ENCODE assay signal across 8 mouse cellular contexts in the genomic region with DNA sequence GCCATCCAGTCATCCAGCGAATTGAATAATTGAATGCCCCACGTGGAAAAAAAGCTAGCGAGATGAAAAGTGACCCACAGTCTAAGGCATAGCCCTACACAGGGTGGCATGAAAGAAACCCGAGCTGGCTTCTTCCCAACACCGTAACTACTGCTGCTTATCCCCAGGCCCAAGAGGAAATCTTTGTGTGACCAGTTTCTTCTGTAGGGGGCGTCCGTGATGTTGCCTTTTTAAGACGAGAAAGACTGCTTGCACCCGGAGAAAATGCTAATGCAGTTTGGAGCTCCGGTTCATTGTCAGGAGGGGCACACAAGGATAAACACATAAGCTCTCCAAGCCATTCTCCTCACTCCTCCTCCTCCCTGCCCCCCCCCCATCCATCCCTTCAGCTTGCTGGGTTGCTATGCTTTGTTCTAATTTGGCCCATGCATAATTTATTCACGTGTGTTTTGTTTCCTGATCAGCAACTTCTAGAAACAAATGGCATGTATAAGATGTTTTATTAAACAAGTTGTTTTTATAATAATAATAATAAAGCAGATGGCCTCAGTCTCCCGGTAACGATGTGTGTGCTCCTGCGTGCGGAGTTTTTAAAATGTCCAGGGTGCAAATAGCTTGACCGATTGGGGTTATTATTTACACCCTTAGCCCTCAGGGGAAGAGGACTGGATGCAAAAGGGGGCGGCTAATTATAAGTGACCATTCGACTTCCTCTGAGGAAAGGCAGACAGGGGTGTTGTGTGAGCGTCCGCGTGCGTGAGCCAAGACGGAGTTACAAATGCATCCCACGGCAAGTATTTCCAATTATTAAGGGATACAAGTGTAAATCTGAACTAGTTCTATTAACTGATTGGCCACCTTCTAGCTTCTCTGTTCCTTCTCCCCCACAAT. TPM values are rescaled to one million over a fixed set of nuclear protein-coding genes. Genes with fewer than 3 reads are reported as not detected.
A peak's percentile ranks its signal among the peaks of the same experiment; 100 is the strongest.
DNase-seq lines count a peak whose midpoint lies in the region; ATAC-seq and TF ChIP-seq lines count a peak whose summit lies in the region.

No protein-coding gene starts in this region.

- TF ChIP-seq CTCF in kidney, adult 2 months (conservative IDR thresholded peaks at IDR 0.05; ENCODE audit: insufficient read depth, insufficient read length, low read depth, low read length), result no peak
- no peak for TF ChIP-seq CTCF in G1E (IDR thresholded peaks at IDR 0.05; ENCODE audit: low read depth, low read length)

- ATAC-seq in G1E (ENCODE audit: extremely low read depth, insufficient number of reproducible peaks, low FRiP score, poor library complexity, severe bottlenecking), result no peak
- no peak for ATAC-seq in hindbrain, embryonic 15.5 days (ENCODE audit: low FRiP score, low read depth)

- no peaks in the 10 kb centered on the region for H3K4me1 ChIP-seq in kidney, adult 2 months (ENCODE audit: control insufficient read depth, insufficient read depth, low read length)
- peaks cover 72% of the 10 kb centered on the region for H3K4me1 ChIP-seq in G1E (ENCODE audit: insufficient read depth, low read depth, low read length)
- H3K4me1 ChIP-seq in hindbrain, embryonic 15.5 days (replicated peaks), result peaks cover 33% of the 10 kb centered on the region

- H3K27ac ChIP-seq in kidney, adult 2 months (ENCODE audit: insufficient read depth, low read depth, low read length), result no peak overlapping the region
- H3K27ac ChIP-seq in hindbrain, embryonic 15.5 days (replicated peaks), result peak overlapping the region; percentile 87

- H3K4me2 ChIP-seq in hindbrain, embryonic 15.5 days, result peak overlapping the region; percentile 98

- no peak for DNase-seq in kidney, adult 2 months
- DNase-seq in kidney, postnatal 4 days, result no peak
- DNase-seq in G1E (ENCODE audit: low spot score), result no peak
- peak; percentile 68 for DNase-seq in embryo, embryonic 11 days
- DNase-seq in neural tube, embryonic 10.5 days (ENCODE audit: extremely low spot score, low spot score), result peak; percentile 40
- DNase-seq in ovary, postnatal 10 days (ENCODE audit: low spot score), result no peak
- no peak for DNase-seq in spleen, postnatal 36 days (ENCODE audit: low spot score in 2 of 2)

- H3K9ac ChIP-seq in hindbrain, embryonic 15.5 days, result peak overlapping the region; percentile 73

- H3K4me3 ChIP-seq in kidney, adult 2 months (ENCODE audit: insufficient read depth, low read depth, low read length), result peak overlapping the region; percentile 64; the same call in 1 of the 2 replicates
- peak overlapping the region; percentile 84; the same call in 1 of the 2 replicates for H3K4me3 ChIP-seq in G1E (ENCODE audit: low read depth, low read length)
- peak overlapping the region; percentile 87 for H3K4me3 ChIP-seq in hindbrain, embryonic 15.5 days

- WGBS in kidney, adult 2 months, result 23% methylated on average over 24 of the region's 24 CpGs
- WGBS in hindbrain, embryonic 15.5 days, result under 1% methylated on average over 24 of the region's 24 CpGs

- H3K27me3 ChIP-seq in kidney, adult 2 months (replicated peaks; ENCODE audit: control insufficient read depth, insufficient read depth, low read length), result no peaks in the 10 kb centered on the region
- peaks cover 23% of the 10 kb centered on the region for H3K27me3 ChIP-seq in G1E (ENCODE audit: insufficient read depth, low read length)
- H3K27me3 ChIP-seq in hindbrain, embryonic 15.5 days, result no peaks in the 10 kb centered on the region

- no peaks in the 10 kb centered on the region for H3K36me3 ChIP-seq in kidney, adult 2 months (ENCODE audit: control insufficient read depth, insufficient read depth, low read length)
- no peaks in the 10 kb centered on the region for H3K36me3 ChIP-seq in G1E (replicated peaks)
- H3K36me3 ChIP-seq in hindbrain, embryonic 15.5 days, result no peaks in the 10 kb centered on the region

- no peak for TF ChIP-seq POLR2A in kidney, adult 2 months (IDR thresholded peaks at IDR 0.05; ENCODE audit: low read depth, low read length)

- H3K9me3 ChIP-seq in G1E (replicated peaks), result no peaks in the 10 kb centered on the region
- no peaks in the 10 kb centered on the region for H3K9me3 ChIP-seq in hindbrain, embryonic 15.5 days

RNA-seq across cellular contexts. Expression of a gene that starts 2.4 kb away (rescaled TPM):
- 4.0 TPM in 2 replicates for polyA plus RNA-seq in kidney, adult 2 months (2012; rRNA removed)
- 11.7 and 19.7 TPM in 2 replicates for total RNA-seq in G1E (2014; fragmentation: Nextera tagmentation)
- total RNA-seq in G1E (2017), result 8.1 and 8.8 TPM in 2 replicates
- polyA plus RNA-seq in G1E (2012), result 12.8 and 13.8 TPM in 2 replicates
- 22.7 and 23.9 TPM in 2 replicates for polyA plus RNA-seq in hindbrain, embryonic 15.5 days (2015; fragmentation: Nextera tagmentation; extraction: Ambion mirVana)

RNA-seq across cellular contexts. Expression of a gene that starts 35.2 kb away (rescaled TPM):
- polyA plus RNA-seq in kidney, adult 2 months (2012; rRNA removed), result 11.2 and 12.5 TPM in 2 replicates
- total RNA-seq in G1E (2014; fragmentation: Nextera tagmentation) (36.1 and 46.1 TPM in 2 replicates), G1E (2017) (21.5 and 23.1 TPM in 2 replicates)
- polyA plus RNA-seq in G1E (2012), result 30.5 and 31.2 TPM in 2 replicates
- 44.8 and 49.2 TPM in 2 replicates for polyA plus RNA-seq in hindbrain, embryonic 15.5 days (2015; fragmentation: Nextera tagmentation; extraction: Ambion mirVana)

Comparison
In these comparisons a context has a peak if more than half of its experiments do, and no peak if none do; other contexts are left out.
1. DNase-seq: peak in embryo, embryonic 11 days (single experiment) and neural tube, embryonic 10.5 days (single experiment); none in kidney, adult 2 months (single experiment), kidney, postnatal 4 days (0 of 2), G1E (single experiment), ovary, postnatal 10 days (single experiment) and spleen, postnatal 36 days (0 of 2).
2. Peak in every context shown above with its lines, with median percentiles within 50 percentile points of each other: H3K4me3 ChIP-seq.